Mouse (Mus musculus): ENCODE results near the gene Rimbp3.
A peak's percentile ranks its signal among the peaks of the same experiment; 100 is the strongest.
"Not testable (repeated sequence)": the region's sequence is repeated elsewhere in the genome, so short reads cannot be mapped to it uniquely, and the experiment has no call there.

Rimbp3 gene

GRCm38 (mm10) chr16:17208389-17209361, at the start of gene Rimbp3:
TSS of gene Rimbp3 (plus strand) at chr16:17208603.
- DNase-seq (ENCODE audit: low spot score in 2 of 2), result peak; percentile 77 to 79

- not testable (repeated sequence) for DNase-seq (ENCODE audit: low spot score in 2 of 2)
Observed at GRCm38 (mm10) chr16:17165478-17165877, 42.9 kb upstream of the Rimbp3 start.

DNA sequence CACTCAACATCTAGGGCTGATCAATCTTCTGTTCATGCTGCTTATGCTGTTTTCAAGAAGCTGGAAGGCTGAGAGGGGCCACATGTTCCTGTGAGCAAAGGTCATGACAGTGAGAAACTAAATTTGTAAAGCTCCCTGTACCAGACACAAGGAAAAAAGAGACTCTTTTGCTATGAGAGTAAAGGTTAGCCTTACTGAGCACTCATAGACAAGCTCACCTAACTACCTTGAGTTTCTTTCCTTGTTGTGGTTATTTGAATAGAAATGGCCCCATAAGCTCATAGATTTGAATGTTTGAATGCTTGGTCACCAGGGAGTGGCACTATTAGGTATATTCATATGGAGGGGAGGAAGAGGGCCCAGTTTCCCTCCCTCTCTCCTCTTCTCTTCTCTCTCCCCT, 41.2 kb upstream of the Rimbp3 start:
- no peak for DNase-seq (ENCODE audit: low spot score in 2 of 2)

- DNase-seq (ENCODE audit: low spot score in 2 of 2), result no peak
Observed at GRCm38 (mm10) chr16:17168049-17168448, 40.4 kb upstream of the Rimbp3 start.

GRCm38 (mm10) chr16:17175765-17176164, 32.6 kb upstream of the Rimbp3 start:
- DNase-seq (ENCODE audit: low spot score in 2 of 2), result no peak

GRCm38 (mm10) chr16:17177623-17178170, 30.7 kb upstream of the Rimbp3 start:
- no peak for DNase-seq (ENCODE audit: low spot score in 2 of 2)

DNA sequence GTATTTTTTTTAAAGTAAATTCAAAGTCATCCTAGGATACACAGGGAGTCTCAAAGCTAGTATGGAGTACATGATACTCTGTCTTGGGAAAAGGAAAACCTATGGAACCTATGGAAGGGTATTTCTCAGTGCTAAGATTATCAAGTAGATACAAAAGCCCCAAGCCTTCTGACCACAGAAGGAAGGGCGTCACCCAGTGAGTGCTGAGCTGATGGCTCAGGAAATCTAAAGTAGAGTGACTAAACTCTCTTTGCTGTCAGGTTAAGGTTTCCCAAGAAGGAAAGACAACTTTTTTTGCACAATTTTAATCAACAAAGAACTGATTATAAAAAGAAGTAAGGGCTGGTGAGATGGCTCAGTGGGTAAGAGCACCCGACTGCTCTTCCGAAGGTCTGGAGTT, 28.7 kb upstream of the Rimbp3 start:
- no peak for DNase-seq (ENCODE audit: low spot score in 2 of 2)

DNA sequence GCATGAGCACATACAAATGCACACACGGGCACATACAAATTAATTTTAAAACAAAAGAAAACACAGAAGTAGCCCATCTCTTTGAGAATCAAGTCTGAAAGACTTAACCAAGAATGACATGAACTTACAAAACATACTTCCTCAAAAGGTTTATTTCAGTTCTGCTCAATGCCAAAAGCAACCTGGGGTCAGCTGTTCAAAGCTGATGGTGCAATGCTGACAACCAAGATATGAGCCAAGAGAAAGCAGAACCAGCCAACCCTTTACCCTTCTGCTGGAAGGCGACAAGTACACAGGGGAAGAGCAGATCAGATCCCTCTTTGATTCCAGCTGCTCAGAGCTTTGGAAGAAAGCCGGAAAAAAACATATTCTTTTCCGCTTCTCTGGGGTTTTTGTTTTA, 27.0 kb upstream of the Rimbp3 start:
- DNase-seq (ENCODE audit: low spot score in 2 of 2), result no peak

DNA sequence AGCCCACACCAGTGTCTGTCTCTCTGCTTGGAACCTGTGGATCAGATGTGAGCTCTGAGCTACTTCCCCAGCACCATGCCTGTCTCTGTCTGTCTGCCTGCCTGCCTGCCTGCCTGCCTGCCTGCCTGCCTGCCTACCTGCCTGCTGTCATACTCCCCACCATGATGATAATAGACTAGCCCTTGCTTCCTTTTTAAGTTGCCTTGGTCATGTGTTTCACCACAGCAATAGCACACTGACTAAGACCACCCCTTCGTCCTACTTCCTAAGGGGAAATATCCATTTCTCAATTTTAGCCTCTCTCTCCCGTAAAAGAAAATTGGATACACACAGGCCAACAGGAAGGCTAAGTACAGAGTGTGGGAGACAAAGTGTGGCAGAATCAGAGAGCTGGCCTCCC, 26.3 kb upstream of the Rimbp3 start:
- DNase-seq (ENCODE audit: low spot score in 2 of 2), result no peak

DNA sequence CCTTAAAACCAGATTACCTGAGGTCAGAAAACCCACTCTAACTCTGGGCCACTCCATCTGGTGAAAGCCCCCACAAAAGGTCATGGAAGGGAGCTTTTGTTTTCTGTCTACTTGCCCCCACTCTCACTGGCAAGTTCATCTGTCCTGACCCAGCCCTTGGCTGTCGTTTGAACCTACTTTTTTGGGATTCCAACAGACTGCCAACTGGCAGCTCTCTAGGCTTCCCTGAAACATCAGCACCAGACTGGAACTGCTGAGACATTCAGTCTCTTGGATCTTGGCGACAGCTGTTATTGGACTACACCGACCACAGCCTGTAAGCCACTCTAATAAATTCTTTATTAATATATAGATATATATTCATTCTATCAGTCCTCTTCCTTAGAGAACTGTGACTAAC, 25.4 kb upstream of the Rimbp3 start:
- DNase-seq (ENCODE audit: low spot score in 2 of 2), result no peak

- no peak for DNase-seq (ENCODE audit: low spot score in 2 of 2)
Observed at GRCm38 (mm10) chr16:17185475-17185874, 22.9 kb upstream of the Rimbp3 start.

DNA sequence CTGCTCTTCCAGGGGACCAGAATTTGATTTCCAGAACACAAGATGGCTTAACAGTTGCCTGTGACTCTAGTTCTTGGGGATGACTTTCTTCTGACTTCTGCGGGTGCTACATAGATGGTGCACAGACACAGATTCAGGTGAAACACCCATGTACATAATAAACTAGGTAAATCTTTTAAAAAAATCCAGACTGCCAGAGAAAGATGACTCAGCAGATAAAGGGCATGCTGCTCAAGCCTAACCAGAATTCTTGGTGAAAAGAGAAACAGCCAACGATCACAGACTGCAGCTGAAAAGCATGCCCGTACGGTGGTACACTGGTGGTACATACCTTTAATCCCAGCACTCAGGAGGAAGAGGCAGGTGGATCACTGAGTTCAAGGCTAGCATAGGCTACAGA, 14.6 kb upstream of the Rimbp3 start:
- no peak for DNase-seq (ENCODE audit: low spot score in 2 of 2)

DNA sequence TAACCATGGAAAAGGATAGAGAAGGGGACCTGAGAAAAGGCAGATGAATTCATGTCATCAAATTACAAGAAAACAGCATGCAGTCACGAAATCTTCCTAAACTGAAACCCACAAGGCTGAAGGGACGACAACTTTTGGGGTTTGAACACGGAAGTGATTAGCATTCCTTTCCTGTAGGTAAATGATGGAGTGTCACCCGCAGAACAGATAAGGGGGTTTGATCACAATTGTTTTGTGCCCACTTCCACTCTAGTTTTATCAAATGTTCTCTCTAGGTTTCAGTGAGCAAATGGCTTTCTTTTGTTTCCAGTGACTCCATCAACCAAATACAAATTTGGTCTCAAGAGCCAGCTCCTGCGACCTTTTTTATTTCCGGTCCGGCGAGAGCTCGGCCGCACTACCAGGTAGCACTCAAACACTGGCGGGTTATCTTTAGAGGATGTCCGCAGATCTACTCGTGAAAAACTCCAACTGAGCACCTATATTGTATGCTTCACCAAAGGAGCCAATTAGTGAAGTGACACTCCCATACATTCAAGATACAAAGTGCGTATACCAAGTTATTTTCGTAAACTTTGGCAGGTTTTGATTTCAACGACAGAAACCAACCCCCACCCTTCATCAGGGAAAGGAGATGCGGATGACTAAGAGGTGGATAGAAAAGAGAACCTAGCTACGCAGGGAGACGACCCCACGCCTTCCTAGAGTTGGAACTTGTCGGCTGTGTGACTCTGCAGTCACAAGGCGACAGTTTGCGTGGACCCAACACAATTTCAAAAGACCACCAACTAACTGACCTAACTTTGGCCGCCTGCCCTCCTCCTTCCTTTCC, 8.1 kb upstream of the Rimbp3 start:
- no peak for DNase-seq (ENCODE audit: low spot score in 2 of 2)

DNA sequence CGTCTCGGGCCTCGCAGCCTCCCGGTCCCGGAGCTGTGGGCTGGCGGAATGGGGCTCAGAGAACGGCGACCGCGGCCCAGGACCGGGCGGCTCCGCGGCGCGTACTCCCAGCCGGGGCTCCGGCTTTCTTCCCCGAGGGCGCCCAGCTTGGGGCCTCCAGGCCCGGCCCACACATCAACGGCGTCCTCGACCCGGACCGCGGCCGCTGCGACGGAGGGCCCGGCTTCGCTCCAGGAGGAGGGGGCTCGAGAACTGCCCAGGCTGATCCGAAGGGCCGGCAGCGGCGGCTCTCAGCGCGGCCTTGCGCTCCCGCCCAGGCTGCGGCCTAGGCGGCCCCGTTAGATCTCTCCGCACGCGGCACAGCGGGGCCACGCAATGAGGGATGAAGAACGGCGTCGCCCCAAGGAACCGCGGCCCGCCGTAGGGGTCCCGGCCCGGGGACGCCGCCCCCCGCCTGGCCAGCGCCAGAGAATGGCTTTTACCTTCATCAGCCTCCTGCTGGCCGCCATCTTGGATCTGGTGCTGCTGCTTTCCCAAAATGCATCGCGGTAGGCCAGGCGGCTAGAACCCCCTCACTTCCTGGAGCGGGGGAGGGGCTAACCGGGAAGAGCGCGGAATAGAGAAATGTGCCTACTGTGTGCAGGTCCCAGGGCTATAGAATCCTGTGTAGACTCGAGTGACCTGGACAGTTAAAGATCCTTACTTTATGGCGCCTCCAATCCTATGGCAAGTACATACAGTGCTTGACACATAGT, 7.3 kb upstream of the Rimbp3 start:
- DNase-seq (ENCODE audit: low spot score in 2 of 2), result peak; percentile 73 to 82

GRCm38 (mm10) chr16:17201977-17202376, 6.4 kb upstream of the Rimbp3 start:
- DNase-seq (ENCODE audit: low spot score in 2 of 2), result peak in 1 of 2 experiments; percentile 12

DNA sequence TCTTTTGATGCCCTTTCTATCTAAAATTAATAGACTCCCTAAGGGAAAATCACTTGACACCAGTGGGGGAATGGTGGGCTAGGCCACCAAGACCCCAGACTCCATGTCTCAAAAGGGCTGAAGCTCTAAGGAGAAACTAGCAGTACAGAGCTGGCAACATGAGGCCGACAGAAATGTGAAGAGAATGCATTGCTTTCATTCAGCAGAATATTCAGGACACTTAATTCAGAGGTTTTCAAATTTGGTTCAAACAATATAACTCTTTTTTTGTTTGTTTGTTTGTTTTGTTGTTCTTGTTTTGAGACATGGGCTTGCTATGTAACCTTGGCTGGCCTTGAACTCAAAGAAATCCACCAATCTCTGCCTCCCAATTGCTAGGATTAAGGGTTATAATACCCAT, 5.9 kb upstream of the Rimbp3 start, which contains the start of gene Ube2l3:
Gene Ube2l3, minus strand, starts transcription at position 101 of the 400 bp plus-strand sequence.
- DNase-seq (ENCODE audit: low spot score in 2 of 2), result no peak

DNA sequence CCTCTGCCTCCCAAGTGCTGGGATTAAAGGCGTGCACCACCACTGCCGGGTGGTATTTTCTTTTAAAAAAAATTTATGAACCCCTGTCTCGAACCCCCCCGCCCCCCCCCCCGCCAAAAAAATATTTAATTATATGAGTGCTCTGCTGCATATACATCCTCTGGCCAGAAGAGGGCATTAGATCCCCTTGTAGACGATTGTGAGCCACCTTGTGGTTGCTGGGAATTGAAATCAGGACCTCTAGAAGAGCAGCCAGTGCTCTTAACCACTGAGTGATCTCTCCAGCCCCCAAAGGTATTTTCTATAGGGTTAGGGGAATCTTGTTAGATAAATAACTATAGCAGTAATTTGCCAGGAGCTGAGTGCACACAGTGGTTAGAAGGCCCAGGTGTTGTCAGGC, 3.4 kb upstream of the Rimbp3 start:
- DNase-seq (ENCODE audit: low spot score in 2 of 2), result no peak

GRCm38 (mm10) chr16:17209404-17209960, 1.1 kb downstream of the Rimbp3 start:
- DNase-seq (ENCODE audit: low spot score in 2 of 2), result no peak

DNA sequence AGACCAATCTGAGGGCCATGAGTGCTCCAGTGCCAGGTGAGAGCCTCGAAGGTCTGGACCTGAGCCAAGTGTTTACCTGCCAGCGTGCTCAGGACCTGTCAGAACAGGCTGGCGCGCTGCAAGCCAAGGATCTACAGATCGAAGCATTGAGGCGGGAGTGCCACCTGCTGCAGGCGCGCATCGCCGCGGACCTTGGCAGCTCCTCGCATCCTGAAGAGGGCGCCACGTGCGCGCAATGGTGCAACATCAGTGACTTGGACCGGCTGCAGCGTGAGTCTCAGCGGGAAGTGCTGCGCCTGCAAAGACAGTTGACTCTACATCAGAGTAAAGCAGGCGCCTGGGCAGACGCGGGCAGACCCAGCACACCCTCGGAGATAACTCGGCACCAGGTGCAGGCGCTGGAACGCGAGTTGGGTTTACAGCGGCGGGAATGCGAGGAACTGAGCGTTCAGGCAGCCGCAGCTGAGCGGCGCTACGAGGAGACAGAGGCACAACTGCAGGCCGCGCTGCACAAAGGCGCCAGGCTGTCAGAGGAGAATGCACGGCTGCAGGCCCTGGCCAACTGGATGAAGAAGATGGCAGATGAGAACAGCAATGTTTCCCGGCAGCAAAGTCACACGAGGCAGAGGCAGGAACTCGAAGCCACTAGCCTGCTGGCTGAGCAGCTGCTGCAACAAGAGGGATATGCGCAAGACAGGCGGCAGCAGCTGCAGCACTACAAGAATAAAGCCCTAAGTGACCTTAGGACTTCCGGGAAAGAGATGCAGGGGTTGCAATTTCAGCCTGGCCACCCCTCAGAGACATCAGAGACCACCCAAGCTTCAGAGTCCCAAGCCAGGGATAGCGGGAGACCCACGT, 1.8 kb downstream of the Rimbp3 start:
- peak; percentile 74 to 85 for DNase-seq (ENCODE audit: low spot score in 2 of 2)

Data from right cerebral cortex, postnatal 36 days (tissue).